Mouse (Mus musculus) CD4-positive naive resting alpha-beta T cell, adult 57 days (primary cell): ENCODE data around the gene Olfr95. TPM values are rescaled to one million over a fixed set of nuclear protein-coding genes. Genes with fewer than 3 reads are reported as not detected.

ENCODE experiments used
- total RNA-seq: library from RNA; stranded (reverse); gene quantifications from one replicate; pipeline ENCODE4 v1.2.4, GENCODE M21; 2023

The Olfr95 gene
- total RNA-seq, result not detected

DNA sequence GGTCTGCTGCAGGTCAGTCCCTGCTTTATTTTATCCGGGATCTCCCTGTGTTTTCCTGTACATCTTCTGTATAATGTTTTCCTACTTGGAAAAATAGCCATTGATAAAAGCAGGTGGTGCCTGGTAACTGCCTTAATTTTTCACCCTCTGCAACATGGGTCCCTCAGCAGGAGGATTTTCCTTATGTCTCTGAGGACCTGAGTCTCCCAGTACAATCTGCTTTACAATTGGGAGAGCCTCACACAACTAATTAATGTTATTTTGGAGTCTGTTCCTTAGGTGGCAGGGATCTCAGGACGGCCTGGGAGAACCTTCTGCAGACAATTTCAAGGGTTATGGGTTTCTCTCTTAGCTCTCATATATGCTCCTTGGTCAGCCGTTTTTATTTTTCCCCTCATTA, at the start of gene Olfr95:
Gene Olfr95 (minus strand): TSS at position 101 of the 400 bp plus-strand sequence.

DNA sequence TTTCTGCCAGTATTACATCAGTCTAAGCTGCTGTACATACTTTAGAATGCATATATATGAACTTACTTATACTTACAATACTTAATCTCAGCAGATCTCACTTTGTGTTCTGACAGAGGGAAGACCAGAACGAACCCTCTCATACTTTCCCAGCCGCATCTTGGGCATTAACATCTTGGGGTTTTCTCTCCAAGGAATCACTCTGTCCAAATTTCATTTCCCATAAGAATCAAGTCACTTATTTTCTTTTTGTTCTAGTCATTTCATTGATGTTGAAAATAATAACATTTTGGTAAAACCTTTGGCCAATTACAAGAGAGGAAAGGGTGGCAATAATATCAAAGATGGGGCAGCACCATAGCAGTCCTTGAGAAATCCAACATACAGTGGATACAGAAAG, 24.3 kb upstream of the Olfr95 start, which contains the start of gene Olfr97:
Gene Olfr97 (minus strand): TSS at position 101 of the 400 bp plus-strand sequence.

DNA sequence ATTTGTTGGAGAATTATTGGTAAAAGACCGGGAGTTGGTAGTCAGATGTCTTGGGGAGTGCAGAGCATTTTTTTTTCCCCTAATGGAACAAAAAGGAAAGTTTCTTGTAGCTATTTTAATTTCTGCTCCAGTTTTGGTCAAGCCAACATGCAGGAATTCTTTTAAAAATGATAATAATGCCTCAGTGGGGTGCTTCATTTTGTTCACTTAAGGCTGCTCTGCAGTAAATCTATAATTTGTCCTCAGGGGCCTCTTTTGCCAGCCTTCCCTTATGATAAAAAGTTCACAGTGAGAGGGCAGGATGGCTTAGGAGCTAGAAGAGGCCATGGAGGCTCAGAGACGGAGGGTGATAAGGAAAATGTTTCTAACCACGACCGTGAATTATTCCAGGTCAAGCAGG, 6.9 kb upstream of the Olfr95 start, which contains the start of gene Olfr96:
Gene Olfr96 (plus strand): TSS at position 301 of the 400 bp plus-strand sequence.

DNA sequence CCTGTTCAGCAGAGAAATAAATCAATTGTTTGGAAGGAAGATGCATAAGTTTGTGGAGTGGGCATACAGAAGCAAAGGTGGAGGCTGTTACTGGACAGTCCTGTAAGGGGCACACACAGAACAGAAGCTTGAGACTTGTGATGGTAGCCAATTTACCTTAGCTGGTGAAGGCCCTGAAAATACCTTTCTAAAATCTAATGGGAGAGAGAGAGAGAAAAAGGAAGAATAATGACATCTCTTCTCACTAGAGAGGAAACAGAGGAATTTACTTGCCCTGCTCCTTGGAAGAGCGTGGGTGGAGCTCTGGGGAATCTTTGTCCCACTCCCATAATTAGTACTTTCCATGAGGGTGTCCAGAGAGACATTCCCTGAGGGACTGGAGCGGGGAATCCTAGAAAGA, 12.0 kb downstream of the Olfr95 start, which contains the start of gene Olfr94:
Gene Olfr94 (minus strand): TSS at position 101 of the 400 bp plus-strand sequence.

DNA sequence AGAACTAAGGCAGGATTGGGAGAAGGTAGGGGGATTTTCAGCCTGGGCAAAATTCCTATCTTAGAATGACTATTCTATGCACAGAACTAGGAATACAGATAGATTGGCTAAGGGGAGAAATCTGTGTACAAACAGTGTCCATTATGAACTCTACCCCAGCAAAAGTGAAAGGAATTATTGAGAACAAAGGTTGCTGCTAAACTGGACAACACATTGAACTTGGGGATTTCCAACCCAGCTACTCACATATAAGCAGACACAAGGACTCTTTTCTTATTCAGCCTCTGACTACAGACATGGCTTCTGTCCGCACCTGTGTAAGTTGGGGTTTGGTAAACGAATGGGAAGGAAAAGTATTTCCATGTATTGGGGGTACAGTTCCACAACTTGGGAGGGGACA, 19.3 kb downstream of the Olfr95 start, which contains the start of gene Ubd:
Gene Ubd (plus strand): TSS at position 237 of the 400 bp plus-strand sequence.

DNA sequence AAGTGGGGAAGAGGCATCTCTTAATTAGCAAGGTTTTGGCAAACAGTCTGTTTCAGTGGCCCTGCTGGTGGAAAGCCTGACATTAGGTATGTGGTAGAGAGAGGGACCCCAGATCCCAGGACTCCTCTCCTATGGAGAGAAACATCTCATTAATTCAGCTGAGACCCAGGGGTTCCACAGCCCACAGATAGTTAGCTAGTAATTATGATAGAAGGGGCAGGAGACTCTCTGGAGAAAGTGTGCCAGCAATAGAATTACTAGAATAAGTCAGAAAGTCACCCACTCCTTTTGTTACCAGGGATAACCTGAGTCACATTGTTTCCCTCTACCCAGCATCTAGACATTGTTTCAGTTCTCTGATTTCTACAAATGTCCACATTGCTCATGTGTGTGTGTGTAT, 51.5 kb downstream of the Olfr95 start, which contains the start of gene Olfr93:
Gene Olfr93 (minus strand): TSS at position 101 of the 400 bp plus-strand sequence.

Other genes with a start within 250 kb of the Olfr95 start
- gene 2410137M14Rik, start 231.9 kb downstream of the Olfr95 start, total RNA-seq, result not detected
- not detected for gene H2-M5, start 223.6 kb downstream of the Olfr95 start, total RNA-seq
- not detected for gene Zfp57, start 212.0 kb downstream of the Olfr95 start, total RNA-seq
- not detected for gene Mog, start 189.7 kb downstream of the Olfr95 start, total RNA-seq
- 116 TPM for gene Gabbr1, start 167.2 kb downstream of the Olfr95 start, total RNA-seq
- gene Olfr90, start 124.6 kb downstream of the Olfr95 start, total RNA-seq, result not detected
- gene Olfr91, start 114.8 kb downstream of the Olfr95 start, total RNA-seq, result not detected
- not detected for gene Olfr92, start 93.0 kb downstream of the Olfr95 start, total RNA-seq
- gene Olfr93, start 51.6 kb downstream of the Olfr95 start, total RNA-seq, result not detected
- gene Ubd, start 19.2 kb downstream of the Olfr95 start, total RNA-seq, result not detected
- not detected for gene Olfr94, start 12.1 kb downstream of the Olfr95 start, total RNA-seq
- not detected for gene Olfr96, start 7.0 kb upstream of the Olfr95 start, total RNA-seq
- gene Olfr97, start 24.2 kb upstream of the Olfr95 start, total RNA-seq, result not detected
- not detected for gene Olfr98, start 50.6 kb upstream of the Olfr95 start, total RNA-seq
- 28.4 TPM for gene H2-M3, start 57.1 kb upstream of the Olfr95 start, total RNA-seq
- gene Olfr99, start 70.3 kb upstream of the Olfr95 start, total RNA-seq, result not detected
- not detected for gene Olfr101, start 91.2 kb upstream of the Olfr95 start, total RNA-seq
- not detected for gene Olfr102, start 103.9 kb upstream of the Olfr95 start, total RNA-seq
- gene Olfr103, start 126.6 kb upstream of the Olfr95 start, total RNA-seq, result not detected
- gene Olfr104-ps, start 146.5 kb upstream of the Olfr95 start, total RNA-seq, result not detected
- not detected for gene Olfr105-ps, start 165.9 kb upstream of the Olfr95 start, total RNA-seq
- not detected for gene Olfr106-ps, start 177.3 kb upstream of the Olfr95 start, total RNA-seq
- gene Olfr107, start 186.1 kb upstream of the Olfr95 start, total RNA-seq, result not detected
- not detected for gene Olfr108, start 232.4 kb upstream of the Olfr95 start, total RNA-seq
- not detected for gene Olfr109, start 245.8 kb upstream of the Olfr95 start, total RNA-seq